Mouse (Mus musculus): ENCODE measurements around the gene Acap2. TPM values are rescaled to one million over a fixed set of nuclear protein-coding genes. Genes with fewer than 3 reads are reported as not detected.

The Acap2 gene
- total and polyA plus RNA-seq, 3 experiments: 5.4 to 52.9 (median 35.8) TPM

GRCm38 (mm10) chr16:31204216-31204615 is 3.2 kb upstream of the Acap2 start:
- peaks cover 17% of the 10 kb centered on the region for H3K27me3 ChIP-seq (ENCODE audit: insufficient read depth, low read length)
- no peaks in the 10 kb centered on the region for H3K9me3 ChIP-seq (replicated peaks)
- DNase-seq (ENCODE audit: low spot score) (no peak), ATAC-seq (ENCODE audit: extremely low read depth, insufficient number of reproducible peaks, low FRiP score, poor library complexity, severe bottlenecking) (no peak)
- H3K4me1 ChIP-seq (ENCODE audit: insufficient read depth, low read depth, low read length): peaks cover 14% of the 10 kb centered on the region
- TF ChIP-seq TAL1 (conservative IDR thresholded peaks at IDR 0.05; ENCODE audit: low read depth, low read length) (no peak), POLR2AphosphoS5 (IDR thresholded peaks at IDR 0.05; ENCODE audit: insufficient replicate concordance, low read depth, low read length) (no peak), GATA2 (IDR thresholded peaks at IDR 0.05; ENCODE audit: borderline replicate concordance, low read depth, low read length) (no peak), CTCF (IDR thresholded peaks at IDR 0.05; ENCODE audit: low read depth, low read length) (no peak), GATA1 (IDR thresholded peaks at IDR 0.05; ENCODE audit: borderline replicate concordance, low read length) (no peak)
- H3K36me3 ChIP-seq (replicated peaks): no peaks in the 10 kb centered on the region
- no peak overlapping the region for H3K4me3 ChIP-seq (ENCODE audit: low read depth, low read length)

GRCm38 (mm10) chr16:31201704-31202103 is 659 bp upstream of the Acap2 start:
- Histone ChIP-seq H3K4me1 (ENCODE audit: insufficient read depth, low read depth, low read length) (peaks cover 14% of the 10 kb centered on the region), H3K36me3 (replicated peaks) (peaks cover 4% of the 10 kb centered on the region), H3K9me3 (replicated peaks) (no peaks in the 10 kb centered on the region), H3K27me3 (ENCODE audit: insufficient read depth, low read length) (peaks cover 10% of the 10 kb centered on the region), H3K4me3 (ENCODE audit: low read depth, low read length) (no peak overlapping the region; the same call in 1 of the 2 replicates)
- ATAC-seq (ENCODE audit: extremely low read depth, insufficient number of reproducible peaks, low FRiP score, poor library complexity, severe bottlenecking) (no peak), DNase-seq (ENCODE audit: low spot score) (no peak)
- no peak for TF ChIP-seq POLR2AphosphoS5 (IDR thresholded peaks at IDR 0.05; ENCODE audit: insufficient replicate concordance, low read depth, low read length)
- TF ChIP-seq CTCF (IDR thresholded peaks at IDR 0.05; ENCODE audit: low read depth, low read length): no peak
- no peak for TF ChIP-seq GATA1 (IDR thresholded peaks at IDR 0.05; ENCODE audit: borderline replicate concordance, low read length)
- no peak for TF ChIP-seq TAL1 (conservative IDR thresholded peaks at IDR 0.05; ENCODE audit: low read depth, low read length)
- no peak for TF ChIP-seq GATA2 (IDR thresholded peaks at IDR 0.05; ENCODE audit: borderline replicate concordance, low read depth, low read length)

GRCm38 (mm10) chr16:31199926-31200789 is 887 bp downstream of the Acap2 start:
- H3K4me1 ChIP-seq (ENCODE audit: insufficient read depth, low read depth, low read length): peaks cover 14% of the 10 kb centered on the region
- DNase-seq (ENCODE audit: low spot score) (peak; percentile 55), ATAC-seq (ENCODE audit: extremely low read depth, insufficient number of reproducible peaks, low FRiP score, poor library complexity, severe bottlenecking) (no peak)
- peak overlapping the region; percentile 92 for H3K4me3 ChIP-seq (ENCODE audit: low read depth, low read length)
- peaks cover 4% of the 10 kb centered on the region for H3K36me3 ChIP-seq (replicated peaks)
- peaks cover 3% of the 10 kb centered on the region; the same call in 1 of the 2 replicates for H3K27me3 ChIP-seq (ENCODE audit: insufficient read depth, low read length)
- H3K9me3 ChIP-seq (replicated peaks): no peaks in the 10 kb centered on the region
- no peak for TF ChIP-seq GATA1 (IDR thresholded peaks at IDR 0.05; ENCODE audit: borderline replicate concordance, low read length)
- TF ChIP-seq TAL1 (conservative IDR thresholded peaks at IDR 0.05; ENCODE audit: low read depth, low read length): no peak
- TF ChIP-seq GATA2 (IDR thresholded peaks at IDR 0.05; ENCODE audit: borderline replicate concordance, low read depth, low read length): no peak
- TF ChIP-seq POLR2AphosphoS5 (IDR thresholded peaks at IDR 0.05; ENCODE audit: insufficient replicate concordance, low read depth, low read length): no peak
- no peak for TF ChIP-seq CTCF (IDR thresholded peaks at IDR 0.05; ENCODE audit: low read depth, low read length)

- no peak for ATAC-seq (ENCODE audit: extremely low read depth, insufficient number of reproducible peaks, low FRiP score, poor library complexity, severe bottlenecking)
- Histone ChIP-seq H3K27me3 (ENCODE audit: insufficient read depth, low read length) (peaks cover 3% of the 10 kb centered on the region; the same call in 1 of the 2 replicates), H3K4me1 (ENCODE audit: insufficient read depth, low read depth, low read length) (peaks cover 18% of the 10 kb centered on the region), H3K36me3 (replicated peaks) (peaks cover 8% of the 10 kb centered on the region), H3K4me3 (ENCODE audit: low read depth, low read length) (no peak overlapping the region; the same call in 1 of the 2 replicates), H3K9me3 (replicated peaks) (no peaks in the 10 kb centered on the region)
- TF ChIP-seq GATA1 (IDR thresholded peaks at IDR 0.05; ENCODE audit: borderline replicate concordance, low read length) (no peak), GATA2 (IDR thresholded peaks at IDR 0.05; ENCODE audit: borderline replicate concordance, low read depth, low read length) (no peak), TAL1 (conservative IDR thresholded peaks at IDR 0.05; ENCODE audit: low read depth, low read length) (no peak)
- DNase-seq (ENCODE audit: low spot score): no peak
Observed at GRCm38 (mm10) chr16:31199591-31199925, 1.5 kb downstream of the Acap2 start.

- DNase-seq (ENCODE audit: low spot score) (no peak), ATAC-seq (ENCODE audit: extremely low read depth, insufficient number of reproducible peaks, low FRiP score, poor library complexity, severe bottlenecking) (no peak)
- H3K27me3 ChIP-seq (ENCODE audit: insufficient read depth, low read length): no peaks in the 10 kb centered on the region
- TF ChIP-seq POLR2AphosphoS5 (IDR thresholded peaks at IDR 0.05; ENCODE audit: insufficient replicate concordance, low read depth, low read length): no peak
- no peak for TF ChIP-seq GATA2 (IDR thresholded peaks at IDR 0.05; ENCODE audit: borderline replicate concordance, low read depth, low read length)
- no peak for TF ChIP-seq GATA1 (IDR thresholded peaks at IDR 0.05; ENCODE audit: borderline replicate concordance, low read length)
- no peak for TF ChIP-seq CTCF (IDR thresholded peaks at IDR 0.05; ENCODE audit: low read depth, low read length)
- no peak for TF ChIP-seq TAL1 (conservative IDR thresholded peaks at IDR 0.05; ENCODE audit: low read depth, low read length)
- H3K4me3 ChIP-seq (ENCODE audit: low read depth, low read length): no peak overlapping the region
- H3K9me3 ChIP-seq (replicated peaks): no peaks in the 10 kb centered on the region
- H3K36me3 ChIP-seq (replicated peaks): peaks cover 10% of the 10 kb centered on the region
- H3K4me1 ChIP-seq (ENCODE audit: insufficient read depth, low read depth, low read length): peaks cover 26% of the 10 kb centered on the region
Observed at GRCm38 (mm10) chr16:31196971-31197370, 4.1 kb downstream of the Acap2 start.

GRCm38 (mm10) chr16:31192526-31192925 is 8.5 kb downstream of the Acap2 start:
- Histone ChIP-seq H3K9me3 (replicated peaks) (no peaks in the 10 kb centered on the region), H3K27me3 (ENCODE audit: insufficient read depth, low read length) (no peaks in the 10 kb centered on the region), H3K4me3 (ENCODE audit: low read depth, low read length) (no peak overlapping the region), H3K36me3 (replicated peaks) (peaks cover 7% of the 10 kb centered on the region), H3K4me1 (ENCODE audit: insufficient read depth, low read depth, low read length) (peaks cover 27% of the 10 kb centered on the region)
- ATAC-seq (ENCODE audit: extremely low read depth, insufficient number of reproducible peaks, low FRiP score, poor library complexity, severe bottlenecking) (no peak), DNase-seq (ENCODE audit: low spot score) (no peak)
- TF ChIP-seq POLR2AphosphoS5 (IDR thresholded peaks at IDR 0.05; ENCODE audit: insufficient replicate concordance, low read depth, low read length) (no peak), GATA2 (IDR thresholded peaks at IDR 0.05; ENCODE audit: borderline replicate concordance, low read depth, low read length) (no peak), TAL1 (conservative IDR thresholded peaks at IDR 0.05; ENCODE audit: low read depth, low read length) (no peak), GATA1 (IDR thresholded peaks at IDR 0.05; ENCODE audit: borderline replicate concordance, low read length) (no peak), CTCF (IDR thresholded peaks at IDR 0.05; ENCODE audit: low read depth, low read length) (no peak)

Measured in G1E (cell line).